14 mouse cellular contexts compared by ENCODE assay signal in the genomic region with DNA sequence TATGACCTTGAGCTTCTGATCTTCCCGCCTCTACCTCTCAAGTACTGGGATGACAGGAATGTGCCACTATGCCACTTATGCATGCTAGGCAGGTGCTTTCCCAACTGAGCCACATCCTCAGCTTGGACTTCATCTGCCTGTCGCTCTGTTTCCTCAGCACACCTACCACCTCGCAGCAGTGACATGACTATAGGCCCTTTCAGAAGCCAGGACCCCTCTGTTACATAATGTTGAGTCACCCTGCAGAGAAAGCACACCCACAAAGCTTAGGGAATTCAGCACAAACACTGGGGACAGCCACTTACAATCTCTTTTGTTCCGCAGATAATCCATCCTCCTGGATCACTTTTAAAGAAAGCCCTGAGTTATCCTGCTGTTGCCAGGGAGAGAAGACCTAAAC. TPM values are rescaled to one million over a fixed set of nuclear protein-coding genes. Genes with fewer than 3 reads are reported as not detected.
"Had no signal": no experiment of that assay in that cellular context is flagged by ENCODE, and none has a peak within 500 bp of the region (broad histone marks: within the 10 kb centered on the region; RNA-seq: fewer than 3 reads in every experiment).

No protein-coding gene starts in this region.

- H3K4me2 ChIP-seq: liver, embryonic 13.5 days; lung, embryonic 15.5 days; midbrain, embryonic 12.5 days; neural tube, embryonic 15.5 days had no signal

- H3K27me3 ChIP-seq: liver, embryonic 13.5 days; lung, embryonic 15.5 days; megakaryocyte, embryonic 14.5 days; midbrain, embryonic 12.5 days; neural tube, embryonic 15.5 days had no signal

- ATAC-seq: liver, postnatal 0 days had no signal

- H3K9me3 ChIP-seq: limb, embryonic 10.5 days; liver, embryonic 13.5 days; lung, embryonic 15.5 days; midbrain, embryonic 12.5 days; neural tube, embryonic 15.5 days had no signal

- DNase-seq: kidney, adult 18-20 months; kidney, postnatal 10 days; kidney, postnatal 4 days; liver, embryonic 13.5 days; liver, postnatal 0 days; lung, postnatal 14 days; thymus, postnatal 4 days had no signal

- H3K4me3 ChIP-seq: limb, embryonic 10.5 days; liver, embryonic 13.5 days; lung, embryonic 15.5 days; megakaryocyte, embryonic 14.5 days; midbrain, embryonic 12.5 days; myocyte; neural tube, embryonic 15.5 days had no signal

- H3K9ac ChIP-seq: liver, embryonic 13.5 days; liver, postnatal 0 days; lung, embryonic 15.5 days; midbrain, embryonic 12.5 days; neural tube, embryonic 15.5 days had no signal

- H3K4me1 ChIP-seq: limb, embryonic 10.5 days; liver, embryonic 13.5 days; lung, embryonic 15.5 days; neural tube, embryonic 15.5 days had no signal

- H3K27ac ChIP-seq: limb, embryonic 10.5 days; liver, embryonic 13.5 days; lung, embryonic 15.5 days; macrophage; midbrain, embryonic 12.5 days; neural tube, embryonic 15.5 days had no signal

RNA-seq across cellular contexts. Expression of gene Slc4a11, which starts 42.8 kb away (rescaled TPM):
- polyA plus RNA-seq: liver, postnatal 0 days had no signal
